Mouse (Mus musculus): ENCODE data around the gene Plcd1. TPM values are rescaled to one million over a fixed set of nuclear protein-coding genes. Genes with fewer than 3 reads are reported as not detected.

Gene Plcd1
- polyA plus RNA-seq, 1 experiment from 2014 or later = 57.9 TPM

DNA sequence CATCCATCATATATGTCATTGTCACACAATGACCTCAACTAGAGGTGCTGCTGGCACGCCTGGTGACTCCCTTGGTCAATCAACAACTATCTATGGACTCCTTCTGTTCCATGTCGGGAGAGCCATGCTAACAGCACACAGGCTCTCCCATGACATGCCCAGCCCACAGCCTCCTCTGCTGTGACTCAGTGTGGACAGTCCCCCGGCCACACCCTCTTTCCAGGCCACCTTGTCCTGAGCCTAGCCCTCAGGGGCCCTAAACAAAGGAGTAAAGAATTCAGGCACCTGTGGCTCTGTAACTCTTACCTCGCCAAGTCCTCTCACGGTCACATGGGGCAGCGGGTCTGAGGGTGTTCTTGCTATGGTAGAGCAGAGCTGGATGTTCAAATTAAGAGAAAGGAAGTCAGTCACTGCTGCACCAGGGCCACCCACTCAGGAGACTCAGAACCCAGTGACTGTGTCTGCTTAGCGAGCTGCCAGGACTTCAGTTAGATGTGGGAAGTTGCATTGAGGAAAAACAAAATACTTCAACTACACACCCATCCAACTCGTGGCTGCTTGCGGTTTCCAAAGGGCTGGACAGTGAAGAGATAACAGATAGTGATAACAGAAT is 39.2 kb downstream of the Plcd1 start:
- in situ Hi-C loops (cut with MboI; ENCODE audit: low pct_unique_long_range_greater_than_20kb) = no loop called here
- CTCF ChIA-PET = no interaction called here
- no peak for TF ChIP-seq CTCF (IDR thresholded peaks at IDR 0.05)
- no peak for ATAC-seq
- POLR2A ChIA-PET = no interaction called here
- no peak for DNase-seq (ENCODE audit: low read depth, low spot score)
- no peaks in the 10 kb centered on the region for H3K27me3 ChIP-seq

DNA sequence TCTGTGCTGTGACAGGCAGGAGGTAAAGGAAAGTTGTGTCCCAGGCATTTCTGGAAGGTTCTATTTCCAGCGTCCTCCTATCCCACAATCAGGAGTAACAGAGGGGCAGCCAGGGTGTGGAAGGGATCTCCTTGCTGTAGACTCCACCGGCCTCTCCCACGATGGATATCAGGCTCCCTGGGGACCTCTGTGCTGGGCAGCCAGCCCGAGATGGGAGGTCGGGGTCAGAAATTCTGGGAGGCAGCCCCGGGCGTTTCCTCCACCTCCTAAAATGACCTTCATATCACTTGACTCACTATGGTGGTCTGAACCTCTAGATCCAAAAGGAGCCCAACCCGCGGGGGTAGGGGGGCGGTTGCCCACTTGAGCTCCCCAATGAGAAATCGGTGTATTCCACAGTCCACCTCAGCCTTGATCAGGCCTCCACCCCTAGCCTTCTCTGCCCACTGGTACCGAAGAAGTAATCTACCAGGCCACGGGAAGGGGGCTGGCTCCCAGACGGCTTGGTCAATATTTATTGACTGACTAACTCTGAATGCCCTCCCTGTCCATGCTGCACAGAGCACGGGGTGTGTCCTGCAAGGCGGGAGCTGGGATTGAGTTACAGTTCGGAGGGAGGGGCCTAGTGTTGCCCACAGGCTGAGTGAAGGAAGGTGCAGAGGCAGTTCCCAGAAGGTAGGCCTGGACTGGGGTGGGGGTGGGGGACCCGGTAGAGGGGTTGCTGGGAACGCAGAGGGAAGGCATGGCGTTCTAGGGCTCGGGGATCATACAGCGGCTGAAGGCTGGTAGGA is 41.0 kb downstream of the Plcd1 start, which contains the start of gene Vill:
Gene Vill, plus strand, starts transcription at position 625 of the 791 bp plus-strand sequence.
- no peaks in the 10 kb centered on the region for H3K27me3 ChIP-seq
- POLR2A ChIA-PET = no interaction called here
- CTCF ChIA-PET = no interaction called here
- in situ Hi-C loops (cut with MboI; ENCODE audit: low pct_unique_long_range_greater_than_20kb) = no loop called here
- DNase-seq (ENCODE audit: low read depth, low spot score) = no peak
- no peak for ATAC-seq
- no peak for TF ChIP-seq CTCF (IDR thresholded peaks at IDR 0.05)

DNA sequence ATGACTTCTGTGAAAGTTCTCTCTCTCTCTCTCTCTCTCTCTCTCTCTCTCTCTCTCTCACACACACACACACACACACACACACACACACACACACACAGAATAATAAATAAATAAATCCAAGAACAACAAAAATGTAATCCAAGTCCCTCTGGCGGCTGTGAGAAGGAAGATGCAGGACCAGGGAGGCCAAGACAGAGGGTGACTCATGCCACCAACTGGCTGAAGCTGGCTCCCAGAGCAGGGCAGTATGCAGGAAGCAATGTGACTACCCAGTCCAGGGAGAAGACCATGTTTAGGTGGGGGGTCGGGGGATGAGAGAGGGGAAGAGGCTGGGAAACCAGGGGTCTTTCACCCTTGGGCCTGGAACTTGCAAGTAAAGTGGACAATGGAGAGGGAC is 42.1 kb downstream of the Plcd1 start:
- in situ Hi-C loops (cut with MboI; ENCODE audit: low pct_unique_long_range_greater_than_20kb) = no loop called here
- POLR2A ChIA-PET = no interaction called here
- CTCF ChIA-PET = no interaction called here
- H3K27me3 ChIP-seq = no peaks in the 10 kb centered on the region
- peak; percentile 71 for DNase-seq (ENCODE audit: low read depth, low spot score)
- ATAC-seq = peak; percentile 77
- TF ChIP-seq CTCF (IDR thresholded peaks at IDR 0.05) = no peak

DNA sequence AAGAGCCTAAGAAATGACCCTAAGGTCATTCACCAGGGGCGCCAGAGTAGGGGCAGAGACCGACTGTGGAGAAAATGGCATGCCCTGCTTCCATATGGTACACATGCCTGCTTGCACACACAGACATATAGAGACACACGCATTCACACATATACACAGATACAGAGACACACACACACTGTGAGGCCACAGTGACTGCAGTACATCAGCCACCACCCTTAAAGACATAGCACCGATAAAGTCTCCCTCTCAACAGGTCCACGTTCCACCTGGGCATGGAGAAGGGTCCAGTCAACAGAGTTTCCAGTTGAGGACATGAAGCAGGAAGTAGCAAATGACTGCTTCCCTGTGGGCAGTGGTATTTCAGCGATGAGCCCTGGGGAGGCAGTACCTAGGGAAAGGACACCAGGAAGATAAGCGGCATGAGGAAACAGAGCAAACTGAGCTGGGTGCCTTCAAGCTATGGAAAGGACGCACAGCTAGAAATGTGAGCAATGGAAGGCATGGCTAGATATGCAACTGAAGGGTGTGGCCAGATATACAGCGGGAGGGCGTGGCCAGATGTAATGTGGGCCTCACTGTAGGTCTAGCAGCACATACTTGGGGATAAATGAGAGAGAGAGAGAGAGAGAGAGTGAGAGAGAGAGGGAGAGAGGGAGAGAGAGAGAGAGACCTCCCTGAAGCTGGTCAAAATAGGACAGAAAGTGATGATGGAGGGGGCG is 45.0 kb downstream of the Plcd1 start:
- H3K27me3 ChIP-seq = no peaks in the 10 kb centered on the region
- ChIA-PET POLR2A (interaction anchor here (0.6 kb wide), 1 partner anchor 194 kb away, joined by 5 read pairs; no protein-coding TSS in a partner anchor), CTCF (no interaction called here)
- no peak for DNase-seq (ENCODE audit: low read depth, low spot score)
- ATAC-seq = no peak
- in situ Hi-C loops (cut with MboI; ENCODE audit: low pct_unique_long_range_greater_than_20kb) = no loop called here
- TF ChIP-seq CTCF (IDR thresholded peaks at IDR 0.05) = no peak

DNA sequence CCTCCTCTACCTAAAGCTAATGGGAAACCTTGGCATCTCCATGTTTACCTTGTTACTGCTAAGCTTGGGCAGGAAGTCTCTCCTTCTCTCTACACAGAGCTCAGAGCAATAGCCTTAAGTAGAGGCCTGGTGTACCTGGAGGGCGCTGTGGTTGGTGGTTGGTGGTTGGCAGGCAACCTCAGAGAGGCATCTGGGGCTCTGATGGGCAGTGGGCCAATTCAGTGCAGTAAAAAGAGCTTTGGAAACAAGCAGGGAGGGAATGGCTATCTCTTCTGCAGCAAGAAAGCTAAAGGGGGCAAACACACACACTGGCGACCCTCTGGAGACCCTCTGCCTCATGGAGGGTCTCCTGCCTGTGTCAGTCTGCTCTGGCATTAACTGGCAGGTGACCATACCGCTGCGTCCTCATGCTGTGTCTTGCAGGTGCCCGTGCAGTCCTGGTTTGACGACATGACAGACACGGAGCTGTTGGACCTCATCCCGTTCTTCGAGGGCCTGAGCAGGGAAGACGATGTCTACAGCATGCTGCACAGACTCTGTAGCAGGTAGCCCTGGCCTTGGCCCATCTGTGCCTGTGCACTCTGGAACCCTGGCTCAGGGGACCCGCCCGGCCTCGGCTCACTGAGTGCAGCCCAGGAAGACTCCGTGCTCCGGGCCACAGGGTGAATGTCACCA is 53.1 kb downstream of the Plcd1 start:
- ATAC-seq (no peak), DNase-seq (ENCODE audit: low read depth, low spot score) (no peak)
- POLR2A ChIA-PET = no interaction called here
- H3K27me3 ChIP-seq = no peaks in the 10 kb centered on the region
- CTCF ChIA-PET = interaction anchor here (1.4 kb wide), 1 partner anchor 120 kb away, joined by 3 read pairs; no protein-coding TSS in a partner anchor
- in situ Hi-C loops (cut with MboI; ENCODE audit: low pct_unique_long_range_greater_than_20kb) = no loop called here
- TF ChIP-seq CTCF (IDR thresholded peaks at IDR 0.05) = no peak

DNA sequence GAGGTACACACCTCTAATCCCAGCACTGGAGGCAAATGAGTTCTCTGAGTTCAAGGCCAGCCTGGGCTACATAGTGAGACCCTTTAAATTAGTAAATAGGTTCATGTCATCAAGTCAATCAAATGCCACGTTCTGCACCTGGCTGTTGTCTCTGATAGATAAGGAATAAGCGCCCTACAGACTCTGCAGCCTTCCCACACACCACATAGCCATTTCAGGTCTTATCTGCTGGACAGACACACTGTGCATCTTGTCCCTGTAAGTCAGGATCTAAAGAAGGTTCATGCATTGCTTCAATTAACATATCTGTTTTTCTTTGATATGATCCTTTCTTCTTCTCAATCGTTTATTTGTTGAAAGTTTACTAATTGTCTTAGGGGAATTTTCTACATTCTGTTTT is 54.7 kb downstream of the Plcd1 start:
- in situ Hi-C loops (cut with MboI; ENCODE audit: low pct_unique_long_range_greater_than_20kb) = no loop called here
- ChIA-PET POLR2A (no interaction called here), CTCF (no interaction called here)
- ATAC-seq = no peak
- DNase-seq (ENCODE audit: low read depth, low spot score) = no peak
- TF ChIP-seq CTCF (IDR thresholded peaks at IDR 0.05) = no peak
- no peaks in the 10 kb centered on the region for H3K27me3 ChIP-seq

DNA sequence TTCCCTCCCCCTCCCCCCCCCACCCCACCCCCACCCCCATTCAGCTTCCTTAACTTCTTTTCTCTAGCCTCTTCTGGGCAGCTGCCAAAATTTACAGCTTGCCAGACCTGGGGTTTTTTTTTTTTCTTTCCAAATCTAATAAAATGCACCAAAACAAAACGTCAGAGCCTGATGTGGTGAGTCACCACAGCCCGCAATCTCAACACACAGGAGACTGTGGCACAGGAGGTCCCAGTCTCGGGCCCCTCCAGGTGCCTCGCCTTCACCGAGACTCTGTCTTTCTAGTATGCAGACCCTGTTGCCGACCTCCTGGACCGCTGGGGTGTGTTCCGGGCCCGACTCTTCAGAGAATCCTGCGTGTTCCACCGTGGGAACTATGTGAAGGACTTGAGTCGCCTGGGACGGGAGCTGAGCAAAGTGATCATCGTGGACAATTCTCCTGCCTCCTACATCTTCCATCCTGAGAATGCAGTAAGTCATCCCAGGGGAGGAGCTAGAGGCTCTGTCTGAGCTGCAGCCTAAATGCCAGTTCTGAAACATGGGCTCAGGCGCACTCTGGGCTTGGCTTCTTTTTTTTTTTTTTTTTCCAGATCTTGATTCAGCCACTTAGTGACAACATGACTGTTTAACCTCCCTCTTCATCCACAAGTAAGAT is 56.1 kb downstream of the Plcd1 start:
- H3K27me3 ChIP-seq = no peaks in the 10 kb centered on the region
- ChIA-PET CTCF (no interaction called here), POLR2A (interaction anchor here (0.6 to 0.7 kb wide), 2 partner anchors 29 to 105 kb away, joined by 3 read pairs; no protein-coding TSS in a partner anchor)
- no peak for TF ChIP-seq CTCF (IDR thresholded peaks at IDR 0.05)
- in situ Hi-C loops (cut with MboI; ENCODE audit: low pct_unique_long_range_greater_than_20kb) = no loop called here
- DNase-seq (ENCODE audit: low read depth, low spot score) (peak; percentile 80), ATAC-seq (no peak)

DNA sequence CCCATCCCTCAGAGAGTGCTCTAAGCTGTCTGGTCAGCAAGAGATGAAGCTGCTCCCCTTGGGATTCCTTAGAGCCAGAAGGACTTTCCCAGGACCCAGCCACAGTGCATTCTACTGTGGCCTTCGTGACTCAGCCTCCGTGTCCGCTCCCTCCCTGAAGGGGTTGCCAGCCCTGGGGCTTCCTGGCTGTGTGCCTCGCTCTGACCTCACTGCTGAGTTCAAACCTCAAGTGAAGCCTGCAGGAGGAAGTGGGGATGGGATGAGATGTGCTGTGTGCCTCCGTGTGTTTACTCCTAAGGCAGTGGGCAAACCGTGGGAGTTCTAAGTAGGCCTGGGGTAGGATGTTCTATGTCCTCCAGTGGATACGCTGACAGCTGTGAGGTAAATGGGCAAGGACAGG is 57.5 kb downstream of the Plcd1 start:
- no peak for TF ChIP-seq CTCF (IDR thresholded peaks at IDR 0.05)
- in situ Hi-C loops (cut with MboI; ENCODE audit: low pct_unique_long_range_greater_than_20kb) = no loop called here
- DNase-seq (ENCODE audit: low read depth, low spot score) (peak; percentile 97), ATAC-seq (peak; percentile 94)
- H3K27me3 ChIP-seq = no peaks in the 10 kb centered on the region
- ChIA-PET CTCF (interaction anchor here (1.0 to 1.8 kb wide), 2 partner anchors 9 to 20 kb away, joined by 4 read pairs; no protein-coding TSS in a partner anchor), POLR2A (interaction anchor here (0.5 kb wide), 1 partner anchor 235 kb away, joined by 3 read pairs; no protein-coding TSS in a partner anchor)

DNA sequence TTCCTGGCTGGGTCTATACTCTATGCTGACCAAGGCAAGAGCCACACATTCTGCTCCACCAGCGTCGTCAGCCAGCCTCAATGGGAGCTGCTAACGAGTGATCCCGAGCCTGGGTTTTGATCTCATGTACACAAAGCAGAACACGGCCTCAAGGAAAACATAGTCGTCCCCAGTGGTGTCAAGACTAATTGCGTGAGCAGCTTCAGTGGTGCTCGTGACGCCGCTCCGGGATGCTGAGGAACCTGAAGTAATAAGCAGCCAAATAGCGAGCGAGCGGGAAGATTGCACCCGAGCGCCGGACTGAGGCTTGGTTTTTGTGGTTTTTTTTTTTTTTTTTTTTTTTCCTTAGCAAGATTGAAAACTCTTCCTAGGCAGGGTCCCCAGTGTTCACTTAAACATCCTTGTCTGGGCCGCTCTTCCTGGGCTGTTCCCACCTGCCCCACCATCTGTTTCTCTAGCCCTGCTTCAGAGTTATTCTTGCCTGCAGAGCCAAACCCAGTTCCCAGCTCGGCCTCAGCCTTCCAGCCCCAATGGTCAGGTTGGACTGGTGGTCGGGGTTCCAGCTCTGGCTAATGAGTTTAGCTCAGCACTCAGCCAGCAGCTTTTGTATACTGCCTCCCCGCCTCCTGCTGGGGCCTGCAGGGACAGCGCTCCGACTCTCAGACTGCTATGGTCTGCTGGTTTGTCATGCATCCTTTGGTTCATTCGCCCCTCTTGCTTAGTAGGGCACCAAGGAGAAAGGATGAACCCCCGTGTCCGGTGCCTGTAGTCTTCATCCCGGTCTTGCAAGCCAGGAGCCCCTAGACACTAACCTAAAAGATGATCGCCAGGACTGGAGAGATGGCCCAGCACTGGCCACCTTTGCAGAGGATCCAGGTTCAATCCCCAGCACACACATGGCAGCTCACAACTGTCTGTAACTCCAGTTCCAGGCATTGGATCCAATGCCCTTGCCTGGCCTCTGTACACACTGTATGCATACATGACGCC is 58.3 kb downstream of the Plcd1 start:
- in situ Hi-C loops (cut with MboI; ENCODE audit: low pct_unique_long_range_greater_than_20kb) = loop anchor here (5.0 kb wide), 1 partner anchor 32 kb away; no protein-coding TSS in a partner anchor
- no peaks in the 10 kb centered on the region for H3K27me3 ChIP-seq
- DNase-seq (ENCODE audit: low read depth, low spot score) (no peak), ATAC-seq (no peak)
- CTCF ChIA-PET = interaction anchor here (0.6 to 1.8 kb wide), 3 partner anchors 9 to 498 kb away, joined by 3 to 4 read pairs (median 4); no protein-coding TSS in a partner anchor
- POLR2A ChIA-PET = no interaction called here
- no peak for TF ChIP-seq CTCF (IDR thresholded peaks at IDR 0.05)
